Mouse (Mus musculus): ENCODE data around the gene Dclre1b. TPM values are rescaled to one million over a fixed set of nuclear protein-coding genes. Genes with fewer than 3 reads are reported as not detected.
A peak's percentile ranks its signal among the peaks of the same experiment; 100 is the strongest.

Dclre1b gene
- 15.3 and 16.3 TPM in 2 replicates for polyA plus RNA-seq (2015; fragmentation: Nextera tagmentation; extraction: Ambion mirVana)

GRCm38 (mm10) chr3:103808891-103809798 lies at the start of gene Dclre1b, which contains the start of the genes Ap4b1 and Gm43064:
Gene Dclre1b, minus strand, starts transcription at chr3:103809444.
Gene Ap4b1, plus strand, starts transcription at chr3:103809520.
Gene Gm43064, plus strand, starts transcription at chr3:103809573.
- under 1% methylated on average over 61 of the region's 70 CpGs for WGBS

GRCm38 (mm10) chr3:103857977-103858563 lies 48.8 kb upstream of the Dclre1b start:
- no peaks in the 10 kb centered on the region for H3K4me1 ChIP-seq (replicated peaks; ENCODE audit: control insufficient read depth, insufficient read depth)
- no peaks in the 10 kb centered on the region for H3K36me3 ChIP-seq (ENCODE audit: control insufficient read depth, insufficient read depth, low read length)
- DNase-seq (ENCODE audit: low spot score) (no peak), ATAC-seq (ENCODE audit: low FRiP score, low TSS enrichment) (no peak)
- no peak overlapping the region for H3K4me2 ChIP-seq (replicated peaks; ENCODE audit: low read depth)
- TF ChIP-seq CTCF (IDR thresholded peaks at IDR 0.05; ENCODE audit: low read depth) (no peak), EP300 (optimal IDR thresholded peaks at IDR 0.05) (no peak)
- H3K9ac ChIP-seq (ENCODE audit: low read length): no peak overlapping the region
- H3K27me3 ChIP-seq (ENCODE audit: control insufficient read depth, insufficient read depth, low read length): no peaks in the 10 kb centered on the region
- WGBS: 89% methylated on average over 6 of the region's 6 CpGs
- H3K4me3 ChIP-seq (ENCODE audit: low read depth, low read length): no peak overlapping the region
- H3K9me3 ChIP-seq (ENCODE audit: control insufficient read depth, low read length): no peaks in the 10 kb centered on the region
- no peak overlapping the region for H3K27ac ChIP-seq (replicated peaks)

More at GRCm38 (mm10) chr3:103808891-103809798, at the start of gene Dclre1b, which contains the start of the genes Ap4b1 and Gm43064:
- H3K9me3 ChIP-seq (ENCODE audit: control insufficient read depth, low read length): no peaks in the 10 kb centered on the region
- H3K9ac ChIP-seq (ENCODE audit: low read length): peak within 1 kb of the TSS; percentile 90
- no peaks in the 10 kb centered on the region for H3K4me1 ChIP-seq (replicated peaks; ENCODE audit: control insufficient read depth, insufficient read depth)
- ATAC-seq (ENCODE audit: low FRiP score, low TSS enrichment) (peak; percentile 96), DNase-seq (ENCODE audit: low spot score) (peak; percentile 95)
- peak within 1 kb of the TSS; percentile 76 for H3K4me3 ChIP-seq (ENCODE audit: low read depth, low read length)
- H3K36me3 ChIP-seq (ENCODE audit: control insufficient read depth, insufficient read depth, low read length): no peaks in the 10 kb centered on the region
- peak within 1 kb of the TSS; percentile 96 for H3K27ac ChIP-seq (replicated peaks)
- H3K4me2 ChIP-seq (replicated peaks; ENCODE audit: low read depth): peak within 1 kb of the TSS; percentile 83
- TF ChIP-seq CTCF (IDR thresholded peaks at IDR 0.05; ENCODE audit: low read depth) (no peak), EP300 (optimal IDR thresholded peaks at IDR 0.05) (peak; percentile 91)
- no peaks in the 10 kb centered on the region for H3K27me3 ChIP-seq (ENCODE audit: control insufficient read depth, insufficient read depth, low read length)

- Histone ChIP-seq H3K4me1 (replicated peaks; ENCODE audit: control insufficient read depth, insufficient read depth) (no peaks in the 10 kb centered on the region), H3K9ac (ENCODE audit: low read length) (no peak overlapping the region), H3K36me3 (ENCODE audit: control insufficient read depth, insufficient read depth, low read length) (no peaks in the 10 kb centered on the region), H3K4me2 (replicated peaks; ENCODE audit: low read depth) (no peak overlapping the region), H3K27ac (replicated peaks) (no peak overlapping the region), H3K27me3 (ENCODE audit: control insufficient read depth, insufficient read depth, low read length) (no peaks in the 10 kb centered on the region), H3K9me3 (ENCODE audit: control insufficient read depth, low read length) (no peaks in the 10 kb centered on the region), H3K4me3 (ENCODE audit: low read depth, low read length) (no peak overlapping the region)
- DNase-seq (ENCODE audit: low spot score) (no peak), ATAC-seq (ENCODE audit: low FRiP score, low TSS enrichment) (no peak)
- WGBS: 86% methylated on average over 7 of the region's 7 CpGs
- TF ChIP-seq EP300 (optimal IDR thresholded peaks at IDR 0.05): no peak
- TF ChIP-seq CTCF (IDR thresholded peaks at IDR 0.05; ENCODE audit: low read depth): no peak
Measured at GRCm38 (mm10) chr3:103857036-103857805, 48.0 kb upstream of the Dclre1b start.

- ATAC-seq (ENCODE audit: low FRiP score, low TSS enrichment): no peak
- no peaks in the 10 kb centered on the region for H3K4me1 ChIP-seq (replicated peaks; ENCODE audit: control insufficient read depth, insufficient read depth)
- H3K4me3 ChIP-seq (ENCODE audit: low read depth, low read length): no peak overlapping the region
- H3K27ac ChIP-seq (replicated peaks): no peak overlapping the region
- no peak overlapping the region for H3K4me2 ChIP-seq (replicated peaks; ENCODE audit: low read depth)
- 52% methylated on average over 8 of the region's 8 CpGs for WGBS
- TF ChIP-seq EP300 (optimal IDR thresholded peaks at IDR 0.05) (no peak), CTCF (IDR thresholded peaks at IDR 0.05; ENCODE audit: low read depth) (no peak)
- no peaks in the 10 kb centered on the region for H3K36me3 ChIP-seq (ENCODE audit: control insufficient read depth, insufficient read depth, low read length)
- no peak overlapping the region for H3K9ac ChIP-seq (ENCODE audit: low read length)
- H3K27me3 ChIP-seq (ENCODE audit: control insufficient read depth, insufficient read depth, low read length): no peaks in the 10 kb centered on the region
- H3K9me3 ChIP-seq (ENCODE audit: control insufficient read depth, low read length): no peaks in the 10 kb centered on the region
- no peak for DNase-seq (ENCODE audit: low spot score)
Measured at GRCm38 (mm10) chr3:103853804-103854203, 44.6 kb upstream of the Dclre1b start.

- no peaks in the 10 kb centered on the region for H3K4me1 ChIP-seq (replicated peaks; ENCODE audit: control insufficient read depth, insufficient read depth)
Measured at GRCm38 (mm10) chr3:103852565-103853299, 43.5 kb upstream of the Dclre1b start.

More at GRCm38 (mm10) chr3:103852565-103853299, 43.5 kb upstream of the Dclre1b start:
- Histone ChIP-seq H3K4me3 (ENCODE audit: low read depth, low read length) (no peak overlapping the region), H3K27me3 (ENCODE audit: control insufficient read depth, insufficient read depth, low read length) (no peaks in the 10 kb centered on the region), H3K27ac (replicated peaks) (no peak overlapping the region), H3K36me3 (ENCODE audit: control insufficient read depth, insufficient read depth, low read length) (no peaks in the 10 kb centered on the region), H3K9ac (ENCODE audit: low read length) (no peak overlapping the region), H3K9me3 (ENCODE audit: control insufficient read depth, low read length) (no peaks in the 10 kb centered on the region), H3K4me2 (replicated peaks; ENCODE audit: low read depth) (no peak overlapping the region)
- DNase-seq (ENCODE audit: low spot score) (peak; percentile 20), ATAC-seq (ENCODE audit: low FRiP score, low TSS enrichment) (no peak)
- TF ChIP-seq CTCF (IDR thresholded peaks at IDR 0.05; ENCODE audit: low read depth): peak; percentile 67
- no peak for TF ChIP-seq EP300 (optimal IDR thresholded peaks at IDR 0.05)
- WGBS: 59% methylated on average over 3 of the region's 3 CpGs

Data from stomach, postnatal 0 days (tissue).